Mouse (Mus musculus): ENCODE measurements around the gene Fam209.

Gene Fam209

DNA sequence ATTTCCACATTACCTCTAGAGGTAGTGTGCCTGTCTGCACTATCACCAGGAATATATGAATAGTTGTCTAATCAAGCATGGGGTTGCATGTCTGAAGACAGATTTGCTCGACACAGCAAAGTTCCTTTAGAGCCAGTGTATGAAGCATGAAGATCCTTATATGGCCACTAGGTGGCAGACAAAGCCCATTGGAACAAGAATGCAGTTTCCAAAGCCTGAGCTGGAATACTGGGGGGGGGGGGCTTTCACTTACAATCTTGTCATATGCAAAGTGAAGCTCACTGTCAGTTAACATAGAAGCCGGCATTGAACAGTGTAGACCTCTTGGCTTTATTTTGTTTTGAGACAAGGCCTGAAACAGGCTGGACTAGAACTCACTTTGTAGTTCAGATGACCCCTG, 5.5 kb downstream of the Fam209 start:
- peak; percentile 54 for DNase-seq (ENCODE audit: low read depth)

DNA sequence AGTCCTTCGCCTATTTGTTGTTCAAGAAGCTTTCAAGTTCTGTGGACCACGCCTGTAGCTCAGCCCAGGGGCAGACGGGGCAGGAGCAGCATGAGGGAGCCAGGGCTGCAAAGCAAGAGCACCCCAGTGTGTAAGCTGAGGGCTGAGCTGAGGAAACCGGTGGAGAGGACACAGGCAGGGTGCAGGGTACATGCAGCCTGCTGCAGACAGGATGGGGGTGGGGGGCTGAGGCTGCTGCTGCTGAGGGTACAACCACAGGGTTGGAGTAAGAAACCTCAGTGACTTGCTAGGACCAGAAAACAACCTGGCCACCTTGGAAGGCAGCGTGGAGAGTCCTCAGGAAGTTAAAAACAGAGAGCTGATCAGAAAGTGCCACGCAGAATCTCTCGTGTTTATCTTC, 8.0 kb downstream of the Fam209 start:
- DNase-seq (ENCODE audit: low read depth) = no peak

DNA sequence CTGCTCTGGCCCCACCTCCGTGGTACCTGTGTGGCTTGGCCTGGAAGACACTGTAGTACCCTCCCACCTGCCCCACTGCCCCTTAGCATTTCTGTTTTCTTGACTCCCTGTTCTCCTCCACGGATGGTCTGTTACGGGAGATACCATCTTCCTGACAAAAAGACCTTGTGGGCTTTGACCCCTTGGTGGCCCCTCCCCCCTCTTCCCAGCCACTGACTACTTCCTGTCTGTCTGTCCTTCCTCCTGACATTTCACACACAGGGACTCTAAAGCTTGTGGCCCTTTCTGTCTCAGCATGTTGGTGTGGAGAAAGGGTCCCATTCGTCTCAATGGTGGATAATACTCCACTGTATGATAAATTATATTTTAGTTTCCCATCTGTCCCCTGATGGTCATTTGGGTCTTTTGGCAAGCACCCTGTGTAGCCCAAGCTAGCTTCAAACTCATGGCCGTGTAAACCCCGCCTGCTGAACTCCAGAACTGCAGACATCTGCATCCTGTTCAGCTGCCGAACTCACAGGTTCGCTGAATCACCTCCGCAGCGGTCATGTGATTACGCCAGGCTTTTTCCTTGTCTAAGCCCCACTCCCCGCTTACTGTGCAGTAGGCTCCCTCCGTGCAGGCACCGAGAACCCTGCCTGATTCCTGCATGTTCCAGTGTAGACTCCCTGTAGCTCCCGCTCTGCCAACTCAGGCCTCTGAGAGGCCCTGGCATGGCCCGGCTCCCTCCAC, 9.5 kb downstream of the Fam209 start:
- no peak for DNase-seq (ENCODE audit: low read depth)

DNA sequence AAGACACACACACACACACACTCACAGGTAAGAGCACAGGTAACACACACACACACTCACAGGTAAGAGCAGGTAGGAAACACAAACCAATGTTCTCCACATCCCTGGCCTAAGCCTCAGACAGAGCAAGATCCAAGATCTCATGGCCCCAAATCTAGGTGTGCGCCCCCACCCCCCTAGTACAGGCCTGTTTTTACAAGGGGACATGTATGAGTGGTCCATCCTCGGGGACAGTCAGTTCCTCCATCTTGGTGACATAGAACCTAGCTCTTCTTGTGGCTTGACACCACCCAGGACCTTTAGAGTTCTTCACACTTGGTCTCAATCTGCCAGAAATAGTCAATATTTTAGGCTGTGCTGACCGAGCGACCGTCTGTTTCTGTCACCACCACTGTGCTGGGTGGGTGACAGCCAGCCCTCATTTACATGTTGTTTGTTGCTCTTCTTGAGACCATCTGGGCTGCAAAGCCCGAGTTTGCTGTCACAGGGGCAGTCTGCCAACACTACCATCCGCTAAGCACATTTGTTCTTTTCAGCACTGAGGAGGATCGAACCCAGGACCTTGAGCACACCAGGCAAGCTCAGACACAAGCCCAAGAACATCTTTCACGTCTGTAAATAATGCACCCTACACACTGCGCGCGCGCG, 11.6 kb downstream of the Fam209 start:
- no peak for DNase-seq (ENCODE audit: low read depth)

DNA sequence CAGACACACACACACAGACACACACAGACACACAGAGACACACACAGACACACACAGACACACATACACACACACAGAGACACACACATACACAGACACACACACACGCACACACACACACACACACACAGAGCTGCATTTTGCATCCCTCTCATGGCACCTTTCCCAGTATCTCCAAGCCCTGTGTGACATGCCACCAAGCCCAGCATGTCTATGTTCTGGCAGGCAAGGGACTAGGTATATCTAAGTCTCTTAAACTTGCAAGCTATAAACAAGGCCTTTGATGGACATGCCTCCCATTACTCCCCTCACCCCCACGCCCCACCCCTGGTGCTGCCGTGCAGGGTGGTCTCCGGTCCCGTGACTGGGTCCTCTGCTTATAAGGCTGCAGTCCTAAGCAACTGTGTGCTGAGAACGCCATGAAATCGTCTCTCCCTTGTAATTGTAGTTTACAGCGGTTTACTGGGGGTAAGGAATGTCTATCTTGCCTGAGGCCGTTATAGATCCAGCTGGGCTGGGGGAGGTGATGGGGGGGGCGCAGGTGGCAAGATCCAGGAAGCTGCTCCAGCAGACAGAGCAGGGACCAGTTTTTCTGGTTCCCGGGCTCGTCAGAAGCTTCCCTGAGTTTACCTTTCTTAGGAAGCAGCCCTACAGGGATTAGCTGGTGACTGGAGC, 12.5 kb downstream of the Fam209 start:
- DNase-seq (ENCODE audit: low read depth) = no peak

DNA sequence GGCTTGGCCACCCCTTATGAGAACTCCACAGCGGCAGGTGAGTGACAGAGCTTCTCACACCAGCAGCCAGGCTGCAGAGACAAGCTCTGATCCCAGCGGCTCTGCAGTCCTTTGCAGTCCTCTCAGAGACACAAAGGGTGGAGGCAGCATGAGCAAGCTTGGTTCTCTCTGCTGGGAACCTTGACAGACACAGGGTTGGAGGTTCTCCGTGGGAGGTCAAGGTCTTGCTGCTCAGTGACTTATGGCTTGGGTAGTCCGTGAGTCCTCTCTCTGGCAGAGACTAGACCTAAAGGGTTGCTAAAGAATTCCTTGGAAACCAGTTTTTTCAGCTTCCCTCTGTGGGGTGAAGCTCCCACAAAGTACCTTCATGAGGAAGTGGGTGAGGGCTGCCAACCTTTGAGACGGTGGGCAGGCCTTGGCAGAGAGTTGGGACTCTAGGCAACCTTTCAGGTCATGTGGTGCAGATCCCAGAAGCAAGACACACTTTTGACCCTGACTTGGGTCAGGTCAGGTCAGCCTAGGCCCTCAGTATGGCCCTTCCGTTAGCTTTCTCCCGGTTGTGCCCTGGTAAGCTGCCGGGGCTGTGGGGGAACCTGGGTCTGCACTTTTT, 24.5 kb downstream of the Fam209 start:
- DNase-seq (ENCODE audit: low read depth) = no peak

DNA sequence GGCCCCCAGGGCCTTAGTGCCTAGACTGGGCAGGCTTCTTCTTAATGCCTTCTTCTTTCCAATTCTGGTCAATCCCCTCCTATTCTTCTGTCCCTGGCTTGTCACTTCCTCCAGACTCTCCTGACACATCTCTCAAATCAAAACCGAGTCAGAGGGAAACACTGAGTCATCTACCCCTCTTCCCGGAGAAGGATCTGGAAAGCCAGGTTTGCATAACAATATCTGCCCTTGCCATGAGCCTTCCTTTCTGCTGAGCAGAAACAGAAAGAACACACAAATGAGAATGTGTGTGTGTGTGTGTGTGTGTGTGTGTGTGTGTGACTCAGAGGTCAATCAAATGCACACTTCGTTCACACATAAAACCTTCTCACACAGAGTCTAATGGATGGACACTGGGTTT, 26.5 kb downstream of the Fam209 start:
- DNase-seq (ENCODE audit: low read depth) = no peak

DNA sequence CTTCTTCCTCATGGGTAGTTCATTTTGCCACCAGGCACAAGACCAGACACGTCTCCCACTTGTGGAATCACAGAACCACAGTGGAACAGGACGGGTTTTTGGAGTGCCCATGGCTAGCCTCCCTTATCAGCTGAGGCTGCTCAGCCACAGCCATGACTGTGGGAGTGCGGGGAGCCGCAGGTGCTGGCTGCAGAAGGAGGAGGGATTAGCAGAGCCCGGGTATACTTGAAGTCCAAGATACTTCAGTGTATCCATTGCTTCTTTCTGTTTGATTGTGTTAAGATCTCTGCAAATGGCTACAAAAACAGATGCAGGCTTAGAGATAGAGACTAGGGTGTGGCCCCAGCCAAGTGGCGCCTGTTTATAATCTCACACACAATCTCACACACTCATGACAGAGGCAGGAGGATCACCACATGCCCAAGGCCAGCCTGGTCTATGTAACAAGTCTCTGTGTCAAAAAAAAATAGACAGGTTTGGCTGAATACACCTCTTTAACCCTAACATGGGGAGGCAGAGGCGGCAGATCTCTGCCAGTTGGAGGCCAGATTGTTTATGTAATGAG, 28.5 kb downstream of the Fam209 start:
- DNase-seq (ENCODE audit: low read depth) = no peak

DNA sequence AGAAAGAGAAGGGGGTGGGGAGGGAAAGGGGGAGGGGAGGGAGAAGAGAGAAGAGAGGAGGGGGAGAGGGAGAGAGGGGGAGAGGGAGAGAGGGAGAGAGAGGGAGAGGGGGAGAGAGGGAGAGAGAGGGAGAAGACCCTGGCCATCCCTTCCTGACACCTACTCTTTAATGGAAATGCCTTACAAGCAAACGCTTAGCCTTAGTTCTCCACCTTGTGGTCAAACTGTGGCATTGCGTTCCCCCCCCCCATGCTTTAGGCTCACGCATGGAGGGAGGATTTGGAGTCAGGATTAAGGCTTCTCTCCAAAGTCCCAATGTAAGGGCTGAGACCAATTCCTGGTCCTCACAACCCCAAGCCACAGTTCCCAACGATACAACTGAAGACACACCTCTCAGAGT, 29.0 kb downstream of the Fam209 start:
- no peak for DNase-seq (ENCODE audit: low read depth)

DNA sequence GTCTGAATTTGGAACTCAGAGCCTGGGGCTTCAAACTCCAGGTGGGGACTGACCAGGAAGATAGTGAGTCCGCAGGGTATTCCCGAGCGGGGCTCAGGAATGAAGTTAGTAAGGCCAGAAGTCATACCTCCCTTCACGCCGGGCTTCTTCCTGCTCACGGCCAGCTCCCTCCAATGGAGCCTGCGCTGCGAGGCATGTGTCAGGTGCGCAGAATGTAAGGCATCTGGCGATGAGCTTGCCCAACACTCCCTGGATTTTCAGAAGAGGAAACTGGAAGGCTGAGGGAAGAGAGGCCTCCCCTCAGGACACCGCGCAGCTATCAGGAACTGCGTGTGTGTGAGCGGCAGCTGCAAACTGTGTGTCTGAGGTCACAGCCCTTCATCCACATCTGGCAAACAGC, 29.8 kb downstream of the Fam209 start:
- DNase-seq (ENCODE audit: low read depth) = no peak

DNA sequence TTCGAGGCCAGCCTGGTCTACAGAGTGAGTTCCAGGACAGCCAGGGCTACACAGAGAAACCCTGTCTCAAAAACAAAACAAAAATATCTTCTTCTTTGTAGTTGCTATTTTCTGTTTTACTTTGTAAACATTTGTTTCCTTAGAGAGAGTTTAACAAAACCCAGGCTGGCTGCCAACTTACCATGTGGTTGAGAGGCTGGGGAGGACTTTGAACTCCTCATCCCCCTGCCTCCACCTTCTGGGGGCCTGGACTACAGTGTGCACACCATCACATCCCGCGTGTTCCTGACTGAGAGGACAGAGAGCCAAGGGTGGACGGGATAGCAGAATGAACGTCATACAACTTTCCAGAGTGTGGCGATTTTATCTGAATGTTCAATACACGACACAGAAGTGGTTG, 33.8 kb downstream of the Fam209 start:
- no peak for DNase-seq (ENCODE audit: low read depth)

DNA sequence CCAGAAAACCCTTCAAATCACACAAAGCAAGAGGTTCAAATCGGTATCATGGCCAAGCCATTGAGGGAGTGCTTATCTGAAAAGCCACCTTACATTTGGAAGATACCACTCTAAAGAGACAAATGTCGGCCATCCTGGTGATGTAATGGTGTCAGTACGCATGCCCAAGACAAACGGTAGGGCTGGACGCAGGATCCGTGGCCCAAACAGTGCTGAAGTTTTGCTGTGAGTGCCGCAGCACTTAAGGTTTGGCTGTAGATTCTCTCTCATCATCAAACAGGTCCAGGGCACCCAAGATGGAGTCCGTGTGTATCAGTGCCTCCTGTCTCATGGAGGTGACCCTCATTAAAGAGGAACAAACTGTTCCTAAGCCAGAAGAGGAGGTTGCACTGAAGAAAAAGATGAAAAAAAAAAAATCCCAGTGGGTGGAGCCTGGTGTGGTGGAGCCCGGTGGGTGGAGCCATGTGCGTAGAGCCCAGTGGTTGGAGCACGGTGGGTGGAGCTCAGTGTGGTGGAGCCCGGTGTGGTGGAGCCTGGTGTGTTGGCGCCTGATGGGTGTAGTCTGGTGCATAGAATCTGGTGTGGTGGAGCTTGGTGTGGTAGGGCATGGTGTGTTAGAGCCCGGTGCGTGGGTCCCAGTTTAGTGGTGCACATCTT, 37.9 kb downstream of the Fam209 start:
- DNase-seq (ENCODE audit: low read depth) = no peak

DNA sequence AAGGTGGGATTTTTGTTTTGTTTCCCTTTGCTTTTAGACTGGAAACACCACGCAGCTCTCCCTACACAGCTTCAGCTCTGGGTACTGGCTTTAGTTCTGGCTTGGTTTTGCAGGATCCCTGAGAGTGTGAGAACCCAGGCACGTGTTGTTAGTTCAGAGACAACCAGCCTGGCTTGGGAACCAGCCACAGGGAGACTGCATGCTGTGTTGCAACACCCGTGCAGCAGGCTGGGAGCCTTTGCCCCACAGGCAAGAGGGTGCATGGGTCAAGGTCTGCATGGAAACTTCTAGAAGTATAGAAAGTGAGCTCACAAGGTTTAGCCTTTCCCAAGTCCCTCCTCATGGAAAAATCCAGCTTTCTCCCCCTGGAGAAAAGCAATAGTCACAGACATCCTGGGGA, 38.6 kb downstream of the Fam209 start:
- DNase-seq (ENCODE audit: low read depth) = no peak

DNA sequence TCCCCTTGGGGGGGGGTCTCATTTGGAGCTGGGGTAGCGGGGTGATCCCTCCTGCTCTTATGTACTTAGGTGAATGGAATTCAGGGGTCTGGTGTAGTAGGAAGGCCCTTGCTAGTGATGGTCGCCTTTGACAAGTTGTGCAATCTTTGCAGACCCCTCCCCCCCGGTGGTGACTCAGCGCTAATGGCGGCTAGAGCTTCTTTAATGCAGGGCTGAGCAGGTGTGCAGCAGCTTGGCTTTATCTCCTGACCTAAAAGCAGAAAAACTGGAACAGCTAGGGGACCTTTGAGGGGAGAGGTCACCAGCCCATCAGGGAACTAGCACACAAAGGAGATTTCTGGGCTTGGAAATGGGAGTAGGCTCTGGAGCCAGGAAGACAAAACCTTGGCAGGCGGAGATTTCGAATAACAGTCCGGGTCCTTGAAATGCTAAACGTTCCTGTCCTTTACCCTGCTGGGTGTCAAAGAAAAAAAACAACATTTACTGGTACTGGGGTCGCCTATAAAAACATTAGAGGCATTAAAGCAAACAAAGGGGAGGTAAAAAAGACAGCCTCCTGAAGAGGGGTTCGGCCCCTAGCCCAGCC, 44.2 kb downstream of the Fam209 start:
- DNase-seq (ENCODE audit: low read depth) = no peak

DNA sequence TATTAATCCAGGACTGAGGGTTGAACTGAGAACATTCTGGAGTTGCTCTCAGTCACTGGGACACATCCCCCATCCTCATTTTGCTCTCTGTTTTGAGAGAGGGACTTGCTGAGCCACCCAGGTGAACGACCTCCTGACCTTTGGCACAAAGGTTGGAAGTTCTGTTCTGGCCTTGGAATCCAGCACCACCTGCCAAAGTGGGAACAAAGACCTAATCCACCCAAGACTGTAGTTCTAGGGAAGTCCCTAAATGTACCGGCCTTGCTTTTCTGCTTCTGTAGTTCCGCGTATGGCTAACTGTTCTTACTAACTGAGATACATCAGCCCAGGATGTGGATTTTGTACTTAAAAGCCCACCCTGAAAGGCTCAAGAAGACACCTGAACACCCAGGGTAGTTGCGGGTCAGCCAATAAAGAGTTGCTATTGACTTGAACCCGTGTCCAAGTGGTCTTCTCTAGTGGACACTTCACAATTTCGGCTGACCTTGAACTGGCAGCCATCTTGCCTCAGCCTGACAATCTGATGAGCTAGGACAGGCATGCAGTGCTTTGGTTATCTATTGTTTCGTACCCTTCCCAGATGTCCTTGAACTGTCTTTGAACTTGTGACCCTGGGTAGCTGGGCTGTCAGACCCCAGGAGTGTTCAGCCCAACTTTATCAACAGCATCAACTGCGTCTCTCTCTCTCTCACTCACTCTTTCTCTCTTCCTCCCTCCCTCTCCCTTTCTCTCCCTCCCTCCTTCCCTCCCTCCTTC, 48.5 kb downstream of the Fam209 start:
- DNase-seq (ENCODE audit: low read depth) = no peak

DNA sequence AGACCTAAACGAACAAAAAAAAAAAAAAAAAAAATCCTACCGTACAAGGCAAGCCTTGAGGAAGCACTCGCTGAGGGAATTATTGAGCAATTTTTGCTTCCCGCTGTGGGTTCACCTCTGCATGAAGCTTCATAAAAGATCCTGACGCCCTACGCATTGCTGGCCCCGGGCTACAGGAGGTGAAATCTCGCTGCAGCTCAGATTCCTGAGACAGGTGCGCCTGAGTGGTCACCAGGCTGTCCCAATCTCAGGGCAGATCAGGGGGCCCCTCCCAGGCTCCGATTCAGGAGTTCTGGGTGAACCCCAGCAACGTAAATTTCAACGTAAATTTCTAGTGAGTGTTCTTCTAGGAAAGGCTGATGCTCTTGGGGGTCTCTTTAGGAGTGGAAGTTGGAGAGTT, 50.2 kb downstream of the Fam209 start:
- no peak for DNase-seq (ENCODE audit: low read depth)

Data from c-Kit-positive CD71-negative TER-119-negative erythroid progenitor cells, embryonic 14.5 days (primary cell).